Mouse (Mus musculus): ENCODE results near the gene Amer1. TPM values are rescaled to one million over a fixed set of nuclear protein-coding genes. Genes with fewer than 3 reads are reported as not detected.
A peak's percentile ranks its signal among the peaks of the same experiment; 100 is the strongest.

The Amer1 gene
- 1.3 and 1.4 TPM in 2 replicates for polyA plus RNA-seq (2012; rRNA removed)

DNA sequence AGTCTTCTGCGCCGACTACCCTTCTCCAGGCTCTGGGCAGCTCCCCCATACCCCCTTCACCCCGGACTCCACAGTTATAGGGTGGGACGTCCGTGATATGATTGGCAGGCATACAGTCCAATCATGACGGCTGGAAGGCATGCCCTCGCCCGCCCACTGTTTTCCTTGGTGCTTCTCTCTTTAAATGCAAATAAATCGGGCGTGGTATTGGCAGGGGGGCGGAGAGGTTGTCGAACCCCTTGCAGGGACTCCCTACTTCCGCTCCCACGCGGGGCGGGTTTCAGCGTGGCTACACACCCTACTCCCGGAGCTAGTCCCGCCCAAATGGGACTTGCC lies at the start of gene Amer1:
Gene Amer1 (minus strand): TSS at position 97 of the 336 bp plus-strand sequence.
- 25% methylated on average over 19 of the region's 19 CpGs for WGBS
- Histone ChIP-seq H3K27ac (ENCODE audit: insufficient read depth, low read length) (peak within 1 kb of the TSS; percentile 70; the same call in 1 of the 2 replicates), H3K36me3 (ENCODE audit: control insufficient read depth, insufficient read depth, low read length) (no peaks in the 10 kb centered on the region), H3K27me3 (ENCODE audit: control insufficient read depth, insufficient read depth, low read length) (no peaks in the 10 kb centered on the region; the same call in 1 of the 2 replicates), H3K4me3 (ENCODE audit: extremely low read depth, insufficient read depth, insufficient read length) (peak within 1 kb of the TSS; percentile 82), H3K4me1 (ENCODE audit: control insufficient read depth, insufficient read depth, insufficient read length) (peaks cover 3% of the 10 kb centered on the region; the same call in 1 of the 2 replicates)
- DNase-seq (ENCODE audit: low read depth in 1 of 2, low spot score in 2 of 2) = peak; percentile 75 to 83
- TF ChIP-seq CTCF (IDR thresholded peaks at IDR 0.05; ENCODE audit: extremely low read depth, insufficient read depth, insufficient read length, insufficient replicate concordance) (no peak), POLR2A (IDR thresholded peaks at IDR 0.05; ENCODE audit: low read depth, low read length) (no peak)

- no peak overlapping the region for H3K27ac ChIP-seq (ENCODE audit: insufficient read depth, low read length)
- 71% methylated on average over 3 of the region's 3 CpGs for WGBS
- DNase-seq (ENCODE audit: low read depth in 1 of 2, low spot score in 2 of 2) = no peak
- TF ChIP-seq POLR2A (IDR thresholded peaks at IDR 0.05; ENCODE audit: low read depth, low read length) = no peak
- TF ChIP-seq CTCF (IDR thresholded peaks at IDR 0.05; ENCODE audit: extremely low read depth, insufficient read depth, insufficient read length, insufficient replicate concordance) = no peak
- H3K27me3 ChIP-seq (ENCODE audit: control insufficient read depth, insufficient read depth, low read length) = no peaks in the 10 kb centered on the region
- no peaks in the 10 kb centered on the region for H3K36me3 ChIP-seq (ENCODE audit: control insufficient read depth, insufficient read depth, low read length)
- no peaks in the 10 kb centered on the region for H3K4me1 ChIP-seq (ENCODE audit: control insufficient read depth, insufficient read depth, insufficient read length)
- H3K4me3 ChIP-seq (ENCODE audit: extremely low read depth, insufficient read depth, insufficient read length) = no peak overlapping the region
These were observed 12.5 kb upstream of the Amer1 start for GRCm38 (mm10) chrX:95457166-95457565.

DNA sequence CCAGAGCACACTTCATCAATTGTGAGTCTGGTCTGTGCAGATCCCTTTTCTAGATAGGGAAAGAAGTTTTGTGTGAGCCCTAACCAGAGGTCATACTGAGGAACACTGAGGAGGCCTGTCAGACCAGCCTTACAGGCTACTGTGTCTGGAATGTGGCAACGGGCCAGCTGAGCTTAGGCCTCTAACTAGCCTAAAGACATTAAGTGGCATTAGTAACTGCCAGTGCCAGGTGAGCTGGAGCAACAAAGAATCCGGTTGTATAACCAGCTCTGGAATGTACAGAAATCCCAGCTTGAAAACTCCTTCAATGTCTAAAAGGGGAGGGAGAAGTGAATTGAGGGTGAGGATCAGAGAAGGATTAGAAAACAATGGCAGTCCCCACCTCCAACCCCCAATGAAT lies 1.2 kb upstream of the Amer1 start:
- H3K27ac ChIP-seq (ENCODE audit: insufficient read depth, low read length) = no peak overlapping the region
- TF ChIP-seq CTCF (IDR thresholded peaks at IDR 0.05; ENCODE audit: extremely low read depth, insufficient read depth, insufficient read length, insufficient replicate concordance) = no peak
- no peak for TF ChIP-seq POLR2A (IDR thresholded peaks at IDR 0.05; ENCODE audit: low read depth, low read length)
- H3K36me3 ChIP-seq (ENCODE audit: control insufficient read depth, insufficient read depth, low read length) = no peaks in the 10 kb centered on the region
- DNase-seq (ENCODE audit: low read depth in 1 of 2, low spot score in 2 of 2) = no peak
- no peak overlapping the region for H3K4me3 ChIP-seq (ENCODE audit: extremely low read depth, insufficient read depth, insufficient read length)
- WGBS = 84% methylated on average over 2 of the region's 2 CpGs
- peaks cover 3% of the 10 kb centered on the region; the same call in 1 of the 2 replicates for H3K4me1 ChIP-seq (ENCODE audit: control insufficient read depth, insufficient read depth, insufficient read length)
- no peaks in the 10 kb centered on the region for H3K27me3 ChIP-seq (ENCODE audit: control insufficient read depth, insufficient read depth, low read length)

DNA sequence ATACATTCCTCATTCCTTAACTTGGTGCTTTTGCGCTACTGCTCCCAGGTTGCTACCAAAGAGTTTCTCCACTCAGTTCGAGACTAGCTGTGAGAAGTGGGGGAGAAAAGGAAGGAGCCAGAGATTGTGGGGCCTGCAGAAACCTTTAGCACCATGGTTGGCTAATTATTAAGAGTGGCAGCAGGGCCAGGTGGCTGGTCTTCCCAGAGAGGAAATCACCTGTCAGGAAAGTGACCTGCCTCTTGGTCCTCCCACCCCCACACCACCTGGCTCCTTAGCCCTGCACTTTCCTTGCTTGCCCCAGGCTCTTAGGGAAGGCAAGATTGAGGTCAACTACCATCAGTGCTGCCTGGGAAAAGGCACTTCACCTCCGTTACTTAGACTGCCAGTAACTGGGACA lies 469 bp upstream of the Amer1 start:
- 42% methylated on average over 3 of the region's 3 CpGs for WGBS
- Histone ChIP-seq H3K27ac (ENCODE audit: insufficient read depth, low read length) (0 out of 2 replicates have a peak overlapping the region, but pooled peaks have one; percentile 8), H3K4me3 (ENCODE audit: extremely low read depth, insufficient read depth, insufficient read length) (peak overlapping the region; percentile 82; the same call in 1 of the 2 replicates), H3K4me1 (ENCODE audit: control insufficient read depth, insufficient read depth, insufficient read length) (peaks cover 3% of the 10 kb centered on the region; the same call in 1 of the 2 replicates), H3K36me3 (ENCODE audit: control insufficient read depth, insufficient read depth, low read length) (no peaks in the 10 kb centered on the region), H3K27me3 (ENCODE audit: control insufficient read depth, insufficient read depth, low read length) (no peaks in the 10 kb centered on the region; the same call in 1 of the 2 replicates)
- DNase-seq (ENCODE audit: low read depth in 1 of 2, low spot score in 2 of 2) = no peak
- no peak for TF ChIP-seq CTCF (IDR thresholded peaks at IDR 0.05; ENCODE audit: extremely low read depth, insufficient read depth, insufficient read length, insufficient replicate concordance)
- TF ChIP-seq POLR2A (IDR thresholded peaks at IDR 0.05; ENCODE audit: low read depth, low read length) = no peak

GRCm38 (mm10) chrX:95443898-95444775 lies 535 bp downstream of the Amer1 start:
- Histone ChIP-seq H3K27ac (ENCODE audit: insufficient read depth, low read length) (peak overlapping the region; percentile 70; the same call in 1 of the 2 replicates), H3K4me1 (ENCODE audit: control insufficient read depth, insufficient read depth, insufficient read length) (peaks cover 3% of the 10 kb centered on the region; the same call in 1 of the 2 replicates), H3K4me3 (ENCODE audit: extremely low read depth, insufficient read depth, insufficient read length) (peak overlapping the region; percentile 82), H3K36me3 (ENCODE audit: control insufficient read depth, insufficient read depth, low read length) (no peaks in the 10 kb centered on the region), H3K27me3 (ENCODE audit: control insufficient read depth, insufficient read depth, low read length) (no peaks in the 10 kb centered on the region; the same call in 1 of the 2 replicates)
- WGBS = 29% methylated on average over 42 of the region's 42 CpGs
- DNase-seq (ENCODE audit: low read depth in 1 of 2, low spot score in 2 of 2) = peak in 1 of 2 experiments; percentile 32
- TF ChIP-seq CTCF (IDR thresholded peaks at IDR 0.05; ENCODE audit: extremely low read depth, insufficient read depth, insufficient read length, insufficient replicate concordance) = no peak
- no peak for TF ChIP-seq POLR2A (IDR thresholded peaks at IDR 0.05; ENCODE audit: low read depth, low read length)

GRCm38 (mm10) chrX:95443390-95443789 lies 1.3 kb downstream of the Amer1 start:
- no peak overlapping the region for H3K27ac ChIP-seq (ENCODE audit: insufficient read depth, low read length)
- WGBS = 64% methylated on average over 12 of the region's 12 CpGs
- H3K27me3 ChIP-seq (ENCODE audit: control insufficient read depth, insufficient read depth, low read length) = no peaks in the 10 kb centered on the region; the same call in 1 of the 2 replicates
- TF ChIP-seq POLR2A (IDR thresholded peaks at IDR 0.05; ENCODE audit: low read depth, low read length) = no peak
- TF ChIP-seq CTCF (IDR thresholded peaks at IDR 0.05; ENCODE audit: extremely low read depth, insufficient read depth, insufficient read length, insufficient replicate concordance) = no peak
- H3K36me3 ChIP-seq (ENCODE audit: control insufficient read depth, insufficient read depth, low read length) = no peaks in the 10 kb centered on the region
- DNase-seq (ENCODE audit: low read depth in 1 of 2, low spot score in 2 of 2) = no peak
- H3K4me1 ChIP-seq (ENCODE audit: control insufficient read depth, insufficient read depth, insufficient read length) = peaks cover 3% of the 10 kb centered on the region; the same call in 1 of the 2 replicates
- no peak overlapping the region for H3K4me3 ChIP-seq (ENCODE audit: extremely low read depth, insufficient read depth, insufficient read length)

All from spleen, adult 2 months (tissue).